Mouse (Mus musculus): Measurements from ENCODE around the gene Rasa2.
"Not testable (repeated sequence)": the region's sequence is repeated elsewhere in the genome, so short reads cannot be mapped to it uniquely, and the experiment has no call there.

The Rasa2 gene

DNA sequence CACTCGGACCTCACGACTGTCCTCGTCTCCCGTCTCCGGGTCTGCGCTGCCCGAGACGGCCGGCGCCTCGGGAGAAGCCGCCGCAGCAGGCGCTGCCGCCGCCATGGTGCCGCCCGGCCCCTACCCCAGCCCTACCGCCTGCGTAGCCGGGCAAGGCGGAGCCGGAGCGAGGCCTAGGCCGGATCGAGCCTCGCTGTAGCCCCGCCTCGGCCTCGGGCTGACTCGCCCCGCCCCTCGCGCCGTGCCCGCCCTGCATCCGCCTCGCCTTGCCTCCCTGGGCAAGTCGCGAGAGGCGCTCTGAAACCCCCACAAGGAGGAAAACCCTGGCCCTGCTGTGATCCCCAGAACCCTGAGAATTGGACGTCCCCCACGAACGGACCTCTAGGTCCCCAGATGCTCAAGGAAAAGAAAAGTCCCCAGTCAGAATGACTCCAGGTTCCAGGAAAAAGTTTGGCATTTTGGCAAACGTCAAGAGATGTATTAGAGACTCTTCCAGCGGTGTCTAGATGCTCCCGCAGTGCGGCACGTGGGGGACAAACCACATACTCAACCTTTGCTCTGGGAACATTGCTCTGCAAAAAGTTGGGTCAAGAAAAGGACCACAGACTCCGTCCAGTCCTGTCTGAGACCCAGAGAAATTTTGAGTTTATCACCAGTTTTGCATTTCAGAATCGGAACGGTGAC lies at the start of gene Rasa2:
Rasa2 (minus strand) TSS at position 229 of the 684 bp plus-strand sequence.
- in situ Hi-C loops (cut with MboI; ENCODE audit: low pct_unique_long_range_greater_than_20kb in 1 of 2, low sequenced_read_pairs in 2 of 2, unreplicated experiment in 1 of 2), result no loop called here

GRCm38 (mm10) chr9:96678611-96679010 lies 47.2 kb upstream of the Rasa2 start:
- in situ Hi-C loops (cut with MboI; ENCODE audit: low pct_unique_long_range_greater_than_20kb in 1 of 2, low sequenced_read_pairs in 2 of 2, unreplicated experiment in 1 of 2), result no loop called here

- in situ Hi-C loops (cut with MboI; ENCODE audit: low pct_unique_long_range_greater_than_20kb in 1 of 2, low sequenced_read_pairs in 2 of 2, unreplicated experiment in 1 of 2), result not testable (repeated sequence)
Observed at GRCm38 (mm10) chr9:96677711-96678110, 46.3 kb upstream of the Rasa2 start.

GRCm38 (mm10) chr9:96676671-96677070 lies 45.3 kb upstream of the Rasa2 start:
- in situ Hi-C loops (cut with MboI; ENCODE audit: low pct_unique_long_range_greater_than_20kb in 1 of 2, low sequenced_read_pairs in 2 of 2, unreplicated experiment in 1 of 2), result no loop called here

DNA sequence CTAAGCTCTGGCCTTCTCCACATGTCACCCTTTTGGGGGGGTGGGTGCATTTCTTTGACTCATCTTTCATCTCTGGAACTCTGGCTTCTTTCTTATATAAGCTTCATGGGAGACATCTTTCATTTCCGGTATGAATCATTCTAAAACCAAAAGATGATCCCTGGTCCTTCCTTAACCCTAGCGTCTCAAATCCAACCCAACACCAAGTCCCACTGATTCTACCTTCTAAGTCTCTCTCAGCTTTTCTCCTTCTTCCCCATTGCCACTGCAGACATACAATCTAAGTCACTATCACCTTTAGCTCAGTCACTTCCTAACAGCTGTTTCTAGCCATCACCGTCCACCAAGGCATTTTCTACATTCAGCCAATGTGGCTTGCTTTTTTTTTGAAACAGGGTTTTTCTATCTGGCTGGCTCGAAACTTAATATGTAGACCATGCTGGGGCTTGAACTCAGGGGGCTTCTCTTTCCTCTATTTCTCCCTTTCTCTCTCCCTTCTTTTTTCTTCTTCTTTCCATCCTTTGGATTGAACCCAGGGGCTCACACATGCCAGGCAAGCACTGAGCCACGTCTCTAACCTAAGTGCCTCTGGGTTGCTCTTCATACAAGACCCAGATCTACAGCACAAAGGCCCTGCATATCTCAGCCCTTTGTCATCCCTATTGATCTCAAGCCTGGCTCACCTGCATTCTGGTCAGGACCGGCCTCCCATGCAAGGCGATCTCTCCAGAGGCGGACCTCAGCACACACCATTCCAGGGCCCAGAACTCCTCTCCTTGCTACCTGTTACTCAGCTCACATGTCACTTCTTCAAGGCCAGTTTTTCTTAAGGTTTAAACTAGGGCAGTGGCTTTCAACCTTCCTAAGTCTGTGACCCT lies 44.6 kb upstream of the Rasa2 start:
- in situ Hi-C loops (cut with MboI; ENCODE audit: low pct_unique_long_range_greater_than_20kb in 1 of 2, low sequenced_read_pairs in 2 of 2, unreplicated experiment in 1 of 2), result no loop called here

- in situ Hi-C loops (cut with MboI; ENCODE audit: low pct_unique_long_range_greater_than_20kb in 1 of 2, low sequenced_read_pairs in 2 of 2, unreplicated experiment in 1 of 2), result no loop called here
Observed at GRCm38 (mm10) chr9:96675071-96675762, 43.8 kb upstream of the Rasa2 start.

GRCm38 (mm10) chr9:96674301-96674700 lies 42.9 kb upstream of the Rasa2 start:
- in situ Hi-C loops (cut with MboI; ENCODE audit: low pct_unique_long_range_greater_than_20kb in 1 of 2, low sequenced_read_pairs in 2 of 2, unreplicated experiment in 1 of 2), result no loop called here

DNA sequence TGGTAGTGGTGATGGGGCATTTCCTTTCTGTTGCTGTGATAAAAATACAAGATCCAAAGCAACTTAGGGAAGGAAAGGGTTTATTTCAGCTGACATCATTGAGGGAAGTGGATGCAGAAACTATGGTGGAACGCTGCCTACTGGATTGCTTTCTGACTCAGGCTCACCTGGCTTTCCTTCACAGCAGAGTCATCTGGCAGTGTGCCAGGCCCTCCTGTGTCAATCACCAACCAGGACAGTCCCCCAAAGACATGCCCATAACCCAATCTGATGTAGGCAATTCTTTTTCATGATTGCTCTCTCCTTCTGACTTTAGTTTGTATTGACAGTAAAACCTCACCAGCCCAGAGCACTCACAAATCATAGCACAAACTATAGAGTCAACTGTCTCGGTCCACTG lies 41.0 kb upstream of the Rasa2 start:
- in situ Hi-C loops (cut with MboI; ENCODE audit: low pct_unique_long_range_greater_than_20kb in 1 of 2, low sequenced_read_pairs in 2 of 2, unreplicated experiment in 1 of 2), result no loop called here

DNA sequence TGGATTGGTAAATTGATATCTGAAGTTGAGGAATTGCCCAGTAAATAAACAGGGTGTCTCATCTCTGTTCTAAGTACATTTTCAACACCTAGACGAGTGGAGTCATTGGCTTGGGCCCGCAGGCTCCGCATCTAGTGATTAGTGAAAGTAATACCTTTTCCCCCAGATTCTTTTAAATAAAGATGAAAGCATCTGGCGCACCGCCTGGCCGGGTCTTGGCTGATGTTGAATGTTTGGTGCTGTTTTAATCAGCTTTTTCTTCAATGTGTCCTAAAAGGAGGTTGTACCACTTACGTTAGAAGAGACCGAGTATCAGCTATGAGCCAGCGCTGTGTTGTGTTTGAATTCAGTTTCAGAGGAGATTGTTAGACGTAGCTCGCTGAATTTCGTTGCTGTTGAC lies 39.8 kb upstream of the Rasa2 start:
- in situ Hi-C loops (cut with MboI; ENCODE audit: low pct_unique_long_range_greater_than_20kb in 1 of 2, low sequenced_read_pairs in 2 of 2, unreplicated experiment in 1 of 2), result no loop called here

DNA sequence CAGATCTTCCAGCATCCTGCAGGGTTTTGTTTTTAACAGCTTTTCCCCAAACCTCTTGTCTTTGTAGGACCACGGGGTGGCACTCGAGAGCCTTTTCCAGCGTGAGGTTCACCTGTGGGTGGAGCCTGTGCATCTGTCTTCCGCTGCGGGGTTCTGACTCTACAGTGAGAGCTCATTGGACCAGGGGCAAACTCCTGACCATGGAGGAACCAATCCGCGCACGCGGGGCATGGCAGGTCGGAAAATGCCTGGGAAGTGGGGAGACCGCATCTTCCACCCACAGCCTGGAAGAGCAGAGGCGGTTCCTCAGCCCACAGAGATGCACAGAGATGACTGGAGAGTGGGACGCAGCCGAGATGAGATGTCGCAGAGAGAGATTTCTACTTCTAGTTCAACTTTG lies 38.5 kb upstream of the Rasa2 start:
- in situ Hi-C loops (cut with MboI; ENCODE audit: low pct_unique_long_range_greater_than_20kb in 1 of 2, low sequenced_read_pairs in 2 of 2, unreplicated experiment in 1 of 2), result no loop called here

DNA sequence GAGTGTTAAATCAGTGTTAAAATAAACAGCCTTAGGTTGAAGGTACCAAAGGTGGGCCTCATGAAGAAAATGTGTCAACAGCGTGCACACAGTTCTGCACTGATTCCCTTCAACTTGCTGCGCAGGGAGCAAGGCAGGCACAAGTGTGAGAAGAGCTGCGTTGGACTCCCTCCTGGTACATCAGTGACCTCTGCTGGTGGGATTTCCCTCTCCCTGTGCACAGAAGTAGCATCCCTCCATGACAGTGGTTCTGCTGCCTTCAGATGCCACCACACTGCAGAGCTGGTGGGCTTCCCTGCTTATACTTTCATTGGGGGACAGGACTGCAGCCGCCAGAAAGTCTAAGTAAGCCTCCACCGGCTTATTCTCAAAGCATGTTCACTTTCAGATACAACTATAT lies 37.2 kb upstream of the Rasa2 start:
- in situ Hi-C loops (cut with MboI; ENCODE audit: low pct_unique_long_range_greater_than_20kb in 1 of 2, low sequenced_read_pairs in 2 of 2, unreplicated experiment in 1 of 2), result no loop called here

- in situ Hi-C loops (cut with MboI; ENCODE audit: low pct_unique_long_range_greater_than_20kb in 1 of 2, low sequenced_read_pairs in 2 of 2, unreplicated experiment in 1 of 2), result no loop called here
Observed at GRCm38 (mm10) chr9:96660510-96661244, 29.3 kb upstream of the Rasa2 start.

DNA sequence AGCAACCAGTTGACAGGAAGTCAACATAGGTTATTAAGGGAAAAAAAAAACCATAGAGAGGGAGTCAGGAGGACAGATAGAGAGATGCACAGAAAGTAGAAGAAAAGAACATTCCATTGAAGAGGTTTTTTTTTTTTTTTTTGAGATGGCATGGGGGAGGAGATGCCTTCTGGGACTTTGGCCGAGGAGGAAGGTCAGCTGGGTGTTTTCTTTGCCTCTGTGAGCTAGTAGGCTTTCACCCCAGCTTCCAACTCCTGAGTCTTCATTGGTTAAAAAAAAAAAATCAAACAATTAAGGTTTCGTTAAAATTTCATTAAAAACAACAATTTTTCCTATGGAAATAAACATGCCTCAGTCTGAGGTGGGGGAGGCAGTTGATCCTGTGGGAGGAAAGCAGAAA lies 28.4 kb upstream of the Rasa2 start:
- in situ Hi-C loops (cut with MboI; ENCODE audit: low pct_unique_long_range_greater_than_20kb in 1 of 2, low sequenced_read_pairs in 2 of 2, unreplicated experiment in 1 of 2), result no loop called here

DNA sequence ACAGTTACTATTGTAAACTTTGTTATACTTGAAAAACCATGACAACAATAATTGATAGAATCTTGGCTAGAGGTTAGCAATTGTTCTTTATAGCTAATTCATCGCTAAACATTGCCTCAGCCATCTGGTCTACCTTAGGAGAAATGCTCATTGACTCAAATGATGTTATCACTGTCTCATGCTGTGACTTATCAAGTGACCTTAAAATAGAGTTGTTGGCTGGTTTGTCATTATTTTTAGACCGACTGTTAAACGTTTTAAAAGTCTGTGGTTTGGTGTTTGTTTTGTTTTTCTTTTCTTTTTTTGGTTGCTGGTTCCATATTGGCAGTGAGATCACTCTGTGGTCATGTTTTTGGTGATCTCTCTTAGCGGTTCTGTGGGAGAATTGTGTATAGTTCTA lies 22.1 kb upstream of the Rasa2 start:
- in situ Hi-C loops (cut with MboI; ENCODE audit: low pct_unique_long_range_greater_than_20kb in 1 of 2, low sequenced_read_pairs in 2 of 2, unreplicated experiment in 1 of 2), result no loop called here

DNA sequence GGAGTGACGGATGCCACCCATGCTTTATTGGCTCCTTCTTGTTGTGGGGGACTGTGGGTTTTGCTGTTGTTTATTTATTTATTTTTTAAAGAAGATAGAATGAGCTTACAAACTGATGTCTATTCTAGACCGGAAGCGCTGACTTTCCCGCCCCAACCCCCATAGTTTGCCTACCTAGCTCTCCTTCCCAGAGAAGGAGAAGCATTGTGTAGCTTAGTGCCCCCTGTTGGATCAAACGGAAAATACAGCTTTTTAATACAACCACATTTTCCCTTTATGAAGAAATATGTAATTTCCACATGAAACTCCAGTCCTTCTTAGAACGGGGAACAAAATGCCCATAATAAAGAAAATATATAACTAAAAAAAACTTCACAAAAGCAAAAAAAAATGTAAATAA lies 21.3 kb upstream of the Rasa2 start:
- in situ Hi-C loops (cut with MboI; ENCODE audit: low pct_unique_long_range_greater_than_20kb in 1 of 2, low sequenced_read_pairs in 2 of 2, unreplicated experiment in 1 of 2), result no loop called here

- in situ Hi-C loops (cut with MboI; ENCODE audit: low pct_unique_long_range_greater_than_20kb in 1 of 2, low sequenced_read_pairs in 2 of 2, unreplicated experiment in 1 of 2), result no loop called here
Observed at GRCm38 (mm10) chr9:96650807-96651206, 19.4 kb upstream of the Rasa2 start.

DNA sequence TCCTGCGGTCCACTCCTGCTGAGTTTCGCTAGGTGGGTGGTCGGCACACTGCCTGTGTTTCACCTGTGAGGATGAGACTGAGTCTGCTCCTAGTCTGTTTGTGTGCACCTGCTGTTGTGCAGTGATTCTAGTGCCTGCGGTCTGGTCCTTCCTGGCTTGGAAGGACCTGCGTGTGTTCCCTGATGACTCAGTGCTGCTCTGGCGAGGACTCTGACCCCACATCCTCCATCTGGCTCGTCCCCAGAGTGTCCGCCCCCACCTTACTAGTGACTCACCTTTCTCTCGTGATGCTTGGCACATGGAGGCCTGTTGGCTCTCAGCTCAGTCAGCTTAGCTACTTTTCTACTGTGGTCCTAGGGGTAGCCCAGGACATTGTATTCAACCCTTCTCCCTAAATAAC lies 18.5 kb upstream of the Rasa2 start:
- in situ Hi-C loops (cut with MboI; ENCODE audit: low pct_unique_long_range_greater_than_20kb in 1 of 2, low sequenced_read_pairs in 2 of 2, unreplicated experiment in 1 of 2), result no loop called here

DNA sequence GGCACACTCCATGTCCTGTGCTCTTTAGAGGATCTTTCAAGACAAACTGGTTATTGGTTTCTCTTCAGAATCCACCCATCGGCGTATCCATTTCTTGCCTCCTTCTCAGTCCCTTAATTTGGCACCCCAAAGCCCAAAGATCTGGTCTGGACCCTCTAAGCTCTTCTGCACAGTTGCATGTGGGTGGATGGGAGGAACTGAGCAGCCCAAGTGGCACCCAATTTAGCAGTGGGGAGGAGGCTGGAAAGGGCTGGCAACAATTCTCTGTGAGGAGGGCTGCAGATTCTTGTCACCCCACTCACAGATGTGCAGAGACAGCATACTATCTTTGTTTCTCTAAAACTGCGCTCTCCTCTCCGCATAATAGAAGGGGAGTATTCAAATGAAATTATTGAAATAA lies 17.9 kb upstream of the Rasa2 start:
- in situ Hi-C loops (cut with MboI; ENCODE audit: low pct_unique_long_range_greater_than_20kb in 1 of 2, low sequenced_read_pairs in 2 of 2, unreplicated experiment in 1 of 2), result no loop called here

Data from mouse embryonic stem cell (cell line).